8 mouse cellular contexts compared by ENCODE assay signal in genomic region chr7:38200606-38201289, GRCm38 (mm10). TPM values are rescaled to one million over a fixed set of nuclear protein-coding genes. Genes with fewer than 3 reads are reported as not detected.
A peak's percentile ranks its signal among the peaks of the same experiment; 100 is the strongest.
DNase-seq lines count a peak whose midpoint lies in the region; ATAC-seq lines count a peak whose summit lies in the region.

No protein-coding gene starts in this region.

- no peaks in the 10 kb centered on the region for H3K36me3 ChIP-seq in forebrain, embryonic 11.5 days (ENCODE audit: control insufficient read depth, insufficient read depth, low read length)
- H3K36me3 ChIP-seq in heart, embryonic 16.5 days (ENCODE audit: control insufficient read depth, insufficient read depth), result no peaks in the 10 kb centered on the region; the same call in 1 of the 2 replicates
- H3K36me3 ChIP-seq in liver, embryonic 13.5 days, result no peaks in the 10 kb centered on the region; the same call in 1 of the 2 replicates
- H3K36me3 ChIP-seq in stomach, embryonic 14.5 days (ENCODE audit: control insufficient read depth, insufficient read depth, low read length), result no peaks in the 10 kb centered on the region

- 5% methylated on average over 28 of the region's 28 CpGs for WGBS in forebrain, embryonic 11.5 days
- WGBS in heart, embryonic 16.5 days, result 7% methylated on average over 28 of the region's 28 CpGs
- 9% methylated on average over 28 of the region's 28 CpGs for WGBS in liver, embryonic 13.5 days (ENCODE audit: insufficient replicate concordance)
- 3% methylated on average over 28 of the region's 28 CpGs for WGBS in stomach, embryonic 14.5 days

- no peaks in the 10 kb centered on the region for H3K9me3 ChIP-seq in forebrain, embryonic 11.5 days (ENCODE audit: control insufficient read depth, low read length)
- no peaks in the 10 kb centered on the region for H3K9me3 ChIP-seq in heart, embryonic 16.5 days (replicated peaks; ENCODE audit: control insufficient read depth, low read length)
- H3K9me3 ChIP-seq in liver, embryonic 13.5 days (replicated peaks), result 0 out of 2 replicates have a peak, but pooled peaks cover 5% of the 10 kb centered on the region
- H3K9me3 ChIP-seq in stomach, embryonic 14.5 days (ENCODE audit: control insufficient read depth, low read depth, low read length), result no peaks in the 10 kb centered on the region

- ATAC-seq in forebrain, embryonic 11.5 days (replicated peaks; ENCODE audit: low FRiP score), result peak; percentile 82
- peak; percentile 74 for ATAC-seq in heart, embryonic 16.5 days (replicated peaks; ENCODE audit: extremely low read depth, insufficient read depth, low FRiP score)
- peak; percentile 73 for ATAC-seq in liver, embryonic 13.5 days (ENCODE audit: low read depth)
- peak; percentile 89 for ATAC-seq in stomach, embryonic 14.5 days (ENCODE audit: insufficient number of reproducible peaks, insufficient read depth, low FRiP score, low read depth)

- no peaks in the 10 kb centered on the region for H3K27me3 ChIP-seq in forebrain, embryonic 11.5 days (ENCODE audit: control insufficient read depth, insufficient read depth, low read length)
- H3K27me3 ChIP-seq in heart, embryonic 16.5 days (ENCODE audit: control insufficient read depth, insufficient read depth, low read length), result no peaks in the 10 kb centered on the region
- H3K27me3 ChIP-seq in liver, embryonic 13.5 days, result no peaks in the 10 kb centered on the region
- no peaks in the 10 kb centered on the region for H3K27me3 ChIP-seq in stomach, embryonic 14.5 days (ENCODE audit: control insufficient read depth, insufficient read depth, low read length)

- H3K4me2 ChIP-seq in forebrain, embryonic 11.5 days (ENCODE audit: low read depth, low read length, severe bottlenecking), result peak overlapping the region; percentile 52
- peak overlapping the region; percentile 54 for H3K4me2 ChIP-seq in heart, embryonic 16.5 days (ENCODE audit: low read depth, low read length)
- peak overlapping the region; percentile 30 for H3K4me2 ChIP-seq in liver, embryonic 13.5 days
- H3K4me2 ChIP-seq in stomach, embryonic 14.5 days (replicated peaks; ENCODE audit: low read depth, low read length), result peak overlapping the region; percentile 35

- peak; percentile 84 to 88 for DNase-seq in CD8-positive naive resting alpha-beta T cell, adult 2 months (ENCODE audit: low read depth in 2 of 2, low spot score in 2 of 2)
- DNase-seq in c-Kit-negative CD71-positive TER-119-positive erythroid progenitor cells, embryonic 14.5 days (ENCODE audit: low read depth, low spot score), result peak; percentile 62
- peak; percentile 94 for DNase-seq in forebrain, embryonic 11.5 days (ENCODE audit: low spot score)
- peak; percentile 85 to 89 for DNase-seq in kidney, postnatal 25 days
- DNase-seq in liver, embryonic 13.5 days, result peak; percentile 65
- peak; percentile 82 to 88 for DNase-seq in natural killer cell, adult 2 months (ENCODE audit: low spot score in 2 of 2)

- H3K4me3 ChIP-seq in forebrain, embryonic 11.5 days (ENCODE audit: low read depth, low read length), result peak overlapping the region; percentile 21; the same call in 1 of the 2 replicates
- peak overlapping the region; percentile 24; the same call in 1 of the 2 replicates for H3K4me3 ChIP-seq in heart, embryonic 16.5 days (ENCODE audit: low read length)
- H3K4me3 ChIP-seq in liver, embryonic 13.5 days (replicated peaks), result no peak overlapping the region
- H3K4me3 ChIP-seq in stomach, embryonic 14.5 days (ENCODE audit: low read depth, low read length), result no peak overlapping the region

- peak overlapping the region; percentile 44; the same call in 1 of the 2 replicates for H3K9ac ChIP-seq in forebrain, embryonic 11.5 days (ENCODE audit: low read length)
- no peak overlapping the region for H3K9ac ChIP-seq in heart, embryonic 16.5 days (ENCODE audit: low read length)
- H3K9ac ChIP-seq in liver, embryonic 13.5 days, result no peak overlapping the region
- no peak overlapping the region for H3K9ac ChIP-seq in stomach, embryonic 14.5 days (replicated peaks; ENCODE audit: low read depth, low read length)

- H3K27ac ChIP-seq in forebrain, embryonic 11.5 days (ENCODE audit: low read depth, low read length), result no peak overlapping the region
- no peak overlapping the region for H3K27ac ChIP-seq in heart, embryonic 16.5 days (ENCODE audit: low read length)
- H3K27ac ChIP-seq in liver, embryonic 13.5 days, result no peak overlapping the region
- H3K27ac ChIP-seq in stomach, embryonic 14.5 days (ENCODE audit: low read length), result no peak overlapping the region

- H3K4me1 ChIP-seq in forebrain, embryonic 11.5 days (replicated peaks; ENCODE audit: control insufficient read depth, insufficient read depth, low read length), result peaks cover 3% of the 10 kb centered on the region; the same call in 1 of the 2 replicates
- 0 out of 2 replicates have a peak, but pooled peaks cover 2% of the 10 kb centered on the region for H3K4me1 ChIP-seq in heart, embryonic 16.5 days (ENCODE audit: control insufficient read depth, insufficient read depth, low read length)
- H3K4me1 ChIP-seq in liver, embryonic 13.5 days (replicated peaks), result peaks cover 5% of the 10 kb centered on the region; the same call in 1 of the 2 replicates
- 0 out of 2 replicates have a peak, but pooled peaks cover 6% of the 10 kb centered on the region for H3K4me1 ChIP-seq in stomach, embryonic 14.5 days (ENCODE audit: control insufficient read depth, insufficient read depth, low read length)

RNA-seq across cellular contexts. Expression of gene 1600014C10Rik, which starts 17.7 kb away (rescaled TPM):
- polyA plus RNA-seq in forebrain, embryonic 11.5 days (2014; fragmentation: Nextera tagmentation; extraction: Ambion mirVana), result 12.7 and 13.9 TPM in 2 replicates
- polyA plus RNA-seq in heart, embryonic 16.5 days (2015; fragmentation: Nextera tagmentation; extraction: Ambion mirVana), result 20.0 and 25.9 TPM in 2 replicates
- 8.7 and 9.0 TPM in 2 replicates for polyA plus RNA-seq in liver, embryonic 13.5 days (2015; fragmentation: Nextera tagmentation; extraction: Ambion mirVana)
- polyA plus RNA-seq in stomach, embryonic 14.5 days (2014; fragmentation: Nextera tagmentation; extraction: Ambion mirVana), result 14.7 and 14.9 TPM in 2 replicates

RNA-seq across cellular contexts. Expression of gene Plekhf1, which starts 27.1 kb away (rescaled TPM):
- polyA plus RNA-seq in forebrain, embryonic 11.5 days (2014; fragmentation: Nextera tagmentation; extraction: Ambion mirVana), result 1.4 and 1.6 TPM in 2 replicates
- polyA plus RNA-seq in heart, embryonic 16.5 days (2015; fragmentation: Nextera tagmentation; extraction: Ambion mirVana), result 7.3 and 7.7 TPM in 2 replicates
- 0.44 and 0.46 TPM in 2 replicates for polyA plus RNA-seq in liver, embryonic 13.5 days (2015; fragmentation: Nextera tagmentation; extraction: Ambion mirVana)
- 2.8 and 3.1 TPM in 2 replicates for polyA plus RNA-seq in stomach, embryonic 14.5 days (2014; fragmentation: Nextera tagmentation; extraction: Ambion mirVana)

Comparison
In these comparisons a context has a peak if more than half of its experiments do, and no peak if none do; other contexts are left out.
1. H3K4me3 ChIP-seq: peak in forebrain, embryonic 11.5 days (single experiment) and heart, embryonic 16.5 days (single experiment); none in liver, embryonic 13.5 days (single experiment) and stomach, embryonic 14.5 days (single experiment).
2. Peak in every context shown above with its lines, with median percentiles within 50 percentile points of each other: DNase-seq, ATAC-seq and H3K4me2 ChIP-seq.